Mouse (Mus musculus) liver, embryonic 14.5 days (tissue): ENCODE data around the gene Ssu72.
"Not testable (repeated sequence)": the region's sequence is repeated elsewhere in the genome, so short reads cannot be mapped to it uniquely, and the experiment has no call there.

ENCODE experiments used
- CTCF ChIP-seq: IDR thresholded peaks from 2 replicates; pipeline ENCODE4 v1.5.1; 2016; ENCODE audit warnings: antibody characterized with exemption, low read depth, control low read depth
- EP300 ChIP-seq: IDR thresholded peaks from 2 replicates; pipeline ENCODE4 v1.6.1; 2016; ENCODE audit warnings: antibody characterized with exemption, low read depth

GRCm38 (mm10) chr4:155683670-155684277 lies 20.8 kb upstream of the Ssu72 start:
- not testable (repeated sequence) for TF ChIP-seq EP300, CTCF
